Mouse (Mus musculus) forelimb bud, embryonic 11.5 days (tissue): ENCODE results near the gene Dnajb4.

ENCODE experiments used
- DNase-seq: peaks from one replicate; pipeline ENCODE4 v3.0.0-alpha.2; 2012; ENCODE audit warnings: low read depth, low spot score

Dnajb4 gene

GRCm38 (mm10) chr3:152171862-152172261, 38.2 kb downstream of the Dnajb4 start:
- DNase-seq, result no peak

GRCm38 (mm10) chr3:152171236-152171635, 38.9 kb downstream of the Dnajb4 start:
- DNase-seq, result no peak

GRCm38 (mm10) chr3:152170407-152170806, 39.7 kb downstream of the Dnajb4 start:
- DNase-seq, result no peak

GRCm38 (mm10) chr3:152168007-152168406, 42.1 kb downstream of the Dnajb4 start:
- no peak for DNase-seq

- peak; percentile 51 for DNase-seq
Measured at GRCm38 (mm10) chr3:152166699-152167451, 43.2 kb downstream of the Dnajb4 start.

GRCm38 (mm10) chr3:152166099-152166423, 44.0 kb downstream of the Dnajb4 start, which contains the start of gene Gipc2:
TSS of gene Gipc2 (minus strand) at chr3:152166230.
- DNase-seq, result no peak

- peak; percentile 37 for DNase-seq
Measured at GRCm38 (mm10) chr3:152165351-152166098, 44.6 kb downstream of the Dnajb4 start.

GRCm38 (mm10) chr3:152165014-152165350, 45.1 kb downstream of the Dnajb4 start:
- DNase-seq, result no peak

GRCm38 (mm10) chr3:152163320-152163719, 46.8 kb downstream of the Dnajb4 start:
- DNase-seq, result no peak

GRCm38 (mm10) chr3:152160607-152161006, 49.5 kb downstream of the Dnajb4 start:
- no peak for DNase-seq

GRCm38 (mm10) chr3:152159321-152159720, 50.8 kb downstream of the Dnajb4 start:
- no peak for DNase-seq

- no peak for DNase-seq
Measured at GRCm38 (mm10) chr3:152158344-152159291, 51.5 kb downstream of the Dnajb4 start.

GRCm38 (mm10) chr3:152156816-152157496, 53.1 kb downstream of the Dnajb4 start:
- DNase-seq, result no peak

GRCm38 (mm10) chr3:152155296-152155948, 54.7 kb downstream of the Dnajb4 start:
- DNase-seq, result no peak

GRCm38 (mm10) chr3:152154095-152154494, 56.0 kb downstream of the Dnajb4 start:
- DNase-seq, result no peak

GRCm38 (mm10) chr3:152153152-152153551, 57.0 kb downstream of the Dnajb4 start:
- no peak for DNase-seq

- no peak for DNase-seq
Measured at GRCm38 (mm10) chr3:152152483-152152804, 57.7 kb downstream of the Dnajb4 start.

GRCm38 (mm10) chr3:152151725-152152482, 58.2 kb downstream of the Dnajb4 start:
- no peak for DNase-seq

- DNase-seq, result no peak
Measured at GRCm38 (mm10) chr3:152149863-152150262, 60.2 kb downstream of the Dnajb4 start.

GRCm38 (mm10) chr3:152149449-152149848, 60.7 kb downstream of the Dnajb4 start:
- DNase-seq, result no peak
